Mouse (Mus musculus): Measurements from ENCODE around the gene Ppp1r36.

DNA sequence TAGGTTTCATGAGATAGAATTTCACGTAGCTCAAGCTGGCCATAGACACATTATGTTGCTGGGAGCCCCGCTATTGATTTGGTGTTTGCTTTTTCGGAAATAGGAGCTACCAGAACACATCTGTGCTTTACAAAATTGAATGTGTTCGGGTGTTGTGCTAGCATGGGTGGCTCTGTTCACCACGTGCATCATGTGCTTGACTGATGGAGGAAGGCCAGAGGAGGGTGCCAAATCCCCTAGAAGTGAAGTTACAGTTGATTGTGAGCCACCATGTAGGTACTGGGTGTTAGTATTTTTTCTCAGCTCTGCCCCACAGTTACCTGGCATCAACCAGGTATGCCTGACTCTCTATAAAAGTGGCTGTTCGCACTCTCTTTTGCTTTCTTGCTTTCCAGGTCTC, 27.5 kb downstream of the Ppp1r36 start:
- TF ChIP-seq RAD21 (IDR thresholded peaks at IDR 0.05; ENCODE audit: low read depth, low read length) (no peak), CTCF (IDR thresholded peaks at IDR 0.05 in 2 of 3, conservative IDR thresholded peaks at IDR 0.05 in 1 of 3; ENCODE audit: control insufficient read depth in 1 of 3, insufficient read depth in 1 of 3, low read depth in 2 of 3, low read length in 3 of 3, poor library complexity in 1 of 3, severe bottlenecking in 1 of 3) (no peak), ZKSCAN1 (IDR thresholded peaks at IDR 0.05; ENCODE audit: low read depth, low read length) (no peak), RCOR1 (IDR thresholded peaks at IDR 0.05; ENCODE audit: low read depth, low read length) (no peak), USF1 (IDR thresholded peaks at IDR 0.05; ENCODE audit: low read depth, low read length) (no peak)

Data from MEL (cell line).